In the genomic region with DNA sequence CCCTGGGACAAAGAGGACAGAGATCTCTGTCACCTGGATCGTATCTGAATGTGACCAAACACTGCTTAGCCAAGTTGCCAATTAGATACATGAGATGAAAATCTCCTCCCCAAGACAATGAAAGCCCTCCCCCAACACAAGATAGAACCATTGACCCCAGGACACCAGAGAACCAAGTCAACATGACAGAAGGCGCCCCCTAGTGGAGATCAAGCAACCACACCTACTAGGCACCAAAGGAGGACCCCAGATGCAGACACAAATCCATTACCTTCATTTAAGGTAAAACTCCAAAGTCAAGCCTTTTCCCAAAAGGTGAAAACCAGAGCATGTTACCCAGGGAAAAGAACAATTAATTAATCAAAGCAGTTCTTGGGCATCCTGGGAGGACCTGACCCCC, we compare ENCODE assay signal across 14 mouse cellular contexts. TPM values are rescaled to one million over a fixed set of nuclear protein-coding genes. Genes with fewer than 3 reads are reported as not detected.
DNase-seq lines count a peak whose midpoint lies in the region; TF ChIP-seq lines count a peak whose summit lies in the region.
"Had no signal": no experiment of that assay in that cellular context is flagged by ENCODE, and none has a peak within 500 bp of the region (broad histone marks: within the 10 kb centered on the region; RNA-seq: fewer than 3 reads in every experiment).

No protein-coding gene starts in this region.

- 57% methylated on average over 2 of the region's 2 CpGs for WGBS in kidney, adult 2 months
- 52% methylated on average over 2 of the region's 2 CpGs for WGBS in thymus, adult 2 months
- 45% methylated on average over 2 of the region's 2 CpGs for WGBS in embryonic facial prominence, embryonic 10.5 days

- no peak overlapping the region for H3K4me3 ChIP-seq in kidney, adult 2 months (ENCODE audit: insufficient read depth, low read depth, low read length)
- no peak overlapping the region for H3K4me3 ChIP-seq in thymus, adult 2 months (ENCODE audit: control insufficient read depth, insufficient read depth, low read length)
- no peak overlapping the region for H3K4me3 ChIP-seq in embryonic facial prominence, embryonic 10.5 days
- H3K4me3 ChIP-seq: embryonic facial prominence, embryonic 12.5 days had no signal

- no peaks in the 10 kb centered on the region for H3K36me3 ChIP-seq in kidney, adult 2 months (ENCODE audit: control insufficient read depth, insufficient read depth, low read length)
- H3K36me3 ChIP-seq in thymus, adult 2 months (ENCODE audit: control insufficient read depth, insufficient read depth, low read length), result no peaks in the 10 kb centered on the region
- no peaks in the 10 kb centered on the region for H3K36me3 ChIP-seq in embryonic facial prominence, embryonic 10.5 days (replicated peaks)
- H3K36me3 ChIP-seq: embryonic facial prominence, embryonic 12.5 days had no signal

- TF ChIP-seq CTCF in kidney, adult 2 months (conservative IDR thresholded peaks at IDR 0.05; ENCODE audit: insufficient read depth, insufficient read length, low read depth, low read length), result peak; percentile 43
- no peak for TF ChIP-seq CTCF in thymus, adult 2 months (IDR thresholded peaks at IDR 0.05; ENCODE audit: borderline replicate concordance, control insufficient read depth, extremely low read depth, insufficient read depth, low read length, poor library complexity)

- no peaks in the 10 kb centered on the region for H3K27me3 ChIP-seq in kidney, adult 2 months (replicated peaks; ENCODE audit: control insufficient read depth, insufficient read depth, low read length)
- H3K27me3 ChIP-seq in thymus, adult 2 months (ENCODE audit: control insufficient read depth, insufficient read depth, low read length), result peaks cover 4% of the 10 kb centered on the region
- peaks cover 47% of the 10 kb centered on the region for H3K27me3 ChIP-seq in embryonic facial prominence, embryonic 10.5 days (replicated peaks; ENCODE audit: low read depth, poor library complexity, severe bottlenecking)
- H3K27me3 ChIP-seq: Patski had no signal

- no peak for TF ChIP-seq POLR2A in kidney, adult 2 months (IDR thresholded peaks at IDR 0.05; ENCODE audit: low read depth, low read length)
- TF ChIP-seq POLR2A in thymus, adult 2 months (IDR thresholded peaks at IDR 0.05; ENCODE audit: control insufficient read depth, extremely low read depth, insufficient read depth, low read length, poor library complexity), result no peak

- no peak overlapping the region for H3K27ac ChIP-seq in kidney, adult 2 months (ENCODE audit: insufficient read depth, low read depth, low read length)
- no peak overlapping the region for H3K27ac ChIP-seq in thymus, adult 2 months (ENCODE audit: control insufficient read depth, insufficient read depth, low read length)
- H3K27ac ChIP-seq in embryonic facial prominence, embryonic 10.5 days (replicated peaks), result no peak overlapping the region
- H3K27ac ChIP-seq: embryonic facial prominence, embryonic 12.5 days; hindbrain, embryonic 14.5 days had no signal

- DNase-seq in kidney, adult 2 months, result no peak
- no peak for DNase-seq in kidney, postnatal 36 days
- DNase-seq in thymus, postnatal 14 days, result peak; percentile 33
- DNase-seq in thymus, adult 2 months, result no peak
- DNase-seq in brain, adult 2 months (ENCODE audit: low read depth, low spot score), result peak; percentile 49
- no peak for DNase-seq in heart, postnatal 4 days
- DNase-seq in kidney, postnatal 25 days, result no peak
- no peak for DNase-seq in embryonic facial prominence, embryonic 10.5 days (ENCODE audit: low spot score)
- DNase-seq: lung, postnatal 4 days; spleen, adult 18-20 months had no signal

- H3K9me3 ChIP-seq in embryonic facial prominence, embryonic 10.5 days, result no peaks in the 10 kb centered on the region
- H3K9me3 ChIP-seq: embryonic facial prominence, embryonic 12.5 days had no signal

- peaks cover 30% of the 10 kb centered on the region for H3K4me1 ChIP-seq in kidney, adult 2 months (ENCODE audit: control insufficient read depth, insufficient read depth, low read length)
- H3K4me1 ChIP-seq in thymus, adult 2 months (replicated peaks; ENCODE audit: control insufficient read depth, insufficient read depth, low read length), result peaks cover 22% of the 10 kb centered on the region
- H3K4me1 ChIP-seq in embryonic facial prominence, embryonic 10.5 days, result peaks cover 36% of the 10 kb centered on the region

RNA-seq across cellular contexts. Expression of a gene that starts 3.6 kb away (rescaled TPM):
- 80.1 and 84.5 TPM in 2 replicates for polyA plus RNA-seq in kidney, adult 2 months (2012; rRNA removed)
- 8.5 TPM in 2 replicates for polyA plus RNA-seq in thymus, adult 2 months (2012; rRNA removed)
- 1 to 10 TPM; 2.0 to 2.1 TPM for total RNA-seq in heart, postnatal 4 days (2021)
- polyA plus RNA-seq in embryonic facial prominence, embryonic 10.5 days (2016; fragmentation: Nextera tagmentation; extraction: Ambion mirVana), result 12.4 and 13.7 TPM in 2 replicates

RNA-seq across cellular contexts. Expression of a gene that starts 40.3 kb away (rescaled TPM):
- 0.47 and 0.56 TPM in 2 replicates for polyA plus RNA-seq in kidney, adult 2 months (2012; rRNA removed)
- polyA plus RNA-seq in thymus, adult 2 months (2012; rRNA removed), result 1.0 and 1.2 TPM in 2 replicates
- not detected for total RNA-seq in heart, postnatal 4 days (2021)
- polyA plus RNA-seq in embryonic facial prominence, embryonic 10.5 days (2016; fragmentation: Nextera tagmentation; extraction: Ambion mirVana), result not detected in 2 replicates
- total RNA-seq: heart, adult 8-10 months had no signal
- polyA plus RNA-seq: embryonic facial prominence, embryonic 12.5 days; Patski had no signal

RNA-seq across cellular contexts. Expression of a gene that starts 51.4 kb away (rescaled TPM):
- 0.27 and 0.42 TPM in 2 replicates for polyA plus RNA-seq in kidney, adult 2 months (2012; rRNA removed)
- polyA plus RNA-seq in thymus, adult 2 months (2012; rRNA removed), result 18.3 and 23.1 TPM in 2 replicates
- total RNA-seq in heart, postnatal 4 days (2021), result under 1 TPM; 0.25 to 0.33 TPM
- 6.7 and 7.3 TPM in 2 replicates for polyA plus RNA-seq in embryonic facial prominence, embryonic 10.5 days (2016; fragmentation: Nextera tagmentation; extraction: Ambion mirVana)

Comparison
In these comparisons a context has a peak if more than half of its experiments do, and no peak if none do; other contexts are left out.
1. DNase-seq: peak in thymus, postnatal 14 days (single experiment) and brain, adult 2 months (single experiment); none in kidney, adult 2 months (single experiment), kidney, postnatal 36 days (0 of 2), thymus, adult 2 months (single experiment), heart, postnatal 4 days (single experiment), kidney, postnatal 25 days (0 of 2) and embryonic facial prominence, embryonic 10.5 days (single experiment).